Mouse (Mus musculus): ENCODE data around the gene Miga2.

DNA sequence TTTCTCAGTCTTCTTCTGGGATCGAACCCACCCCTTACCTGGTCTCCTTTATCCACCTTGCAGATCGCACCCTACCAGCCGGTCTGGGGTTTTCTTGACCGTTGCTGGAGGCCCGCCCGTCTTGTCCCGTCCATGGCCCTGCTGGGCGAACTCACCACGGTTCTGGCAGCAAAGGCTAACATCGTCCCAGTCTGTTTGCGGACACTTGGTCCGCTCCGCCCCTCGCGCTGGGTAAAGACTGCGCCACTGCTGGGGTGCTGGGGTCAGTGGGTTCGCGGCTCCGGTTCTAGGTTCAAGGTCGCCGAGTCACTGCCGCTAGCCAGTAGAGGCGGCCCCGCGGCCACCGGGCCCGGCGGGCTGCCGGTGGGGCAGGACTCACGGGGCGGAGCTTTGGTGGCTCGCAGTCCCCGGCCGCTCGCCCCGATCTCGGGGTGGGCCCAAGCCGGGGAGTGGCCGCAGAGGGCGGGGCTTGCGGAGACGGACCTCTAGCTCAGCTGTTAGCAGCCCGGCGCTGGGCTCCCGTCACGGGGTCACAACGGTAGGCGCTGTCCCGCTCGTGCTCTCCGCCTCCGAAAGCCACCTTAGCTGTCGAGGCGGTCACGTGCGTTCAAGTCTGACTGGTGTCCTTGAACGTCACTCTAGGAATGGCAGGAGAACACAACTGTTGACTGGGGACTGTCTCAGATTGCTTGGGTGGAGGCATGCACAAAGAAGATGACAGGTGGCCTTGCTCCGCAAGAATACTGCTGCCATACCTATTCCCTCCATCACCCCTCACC, 51.3 kb downstream of the Miga2 start, which contains the start of gene Crat:
- TF ChIP-seq CTCF (IDR thresholded peaks at IDR 0.05; ENCODE audit: extremely low read depth, insufficient read depth, insufficient read length, insufficient replicate concordance) (no peak), POLR2A (IDR thresholded peaks at IDR 0.05; ENCODE audit: low read depth, low read length) (no peak)

Measured in spleen, adult 2 months (tissue).